Mouse (Mus musculus): Measurements from ENCODE around the gene Mrpl24. TPM values are rescaled to one million over a fixed set of nuclear protein-coding genes. Genes with fewer than 3 reads are reported as not detected.

The Mrpl24 gene
- total RNA-seq, 2 experiments from 2014 or later = 51.4 to 57.7 TPM

DNA sequence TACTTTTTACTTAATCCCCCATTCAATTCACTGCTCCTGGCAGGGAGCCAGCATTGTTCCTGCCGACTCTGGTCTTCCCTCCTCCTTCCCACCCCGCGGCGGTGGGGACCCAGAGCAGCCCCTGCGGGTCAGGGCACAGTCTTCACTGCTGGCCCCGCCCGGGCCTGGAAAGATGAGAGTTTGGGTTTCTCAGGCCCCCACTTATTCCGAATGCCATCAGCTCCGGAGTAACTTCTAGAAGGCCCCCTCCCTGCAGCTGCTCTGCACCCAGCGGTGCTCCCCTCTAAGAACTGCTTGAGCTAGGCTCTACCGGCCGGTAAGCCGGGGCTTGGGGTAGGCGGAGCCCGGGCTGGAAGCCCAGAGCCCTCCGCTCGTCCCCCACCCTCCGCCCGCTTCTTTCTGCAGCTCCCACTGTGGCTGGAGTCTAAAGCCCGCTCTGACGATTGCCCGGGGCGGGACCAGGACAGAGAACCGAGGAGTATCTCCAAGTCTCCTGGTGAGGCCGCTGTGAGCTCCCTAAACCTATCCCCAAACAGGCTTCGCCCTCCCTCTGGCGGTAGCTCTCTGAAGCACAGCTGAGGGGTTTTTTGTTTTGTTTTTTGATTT lies 41.4 kb downstream of the Mrpl24 start:
- intact Hi-C loops (cut with DNase I) = loop anchor here (1.0 kb wide), 1 partner anchor 25 kb away; no protein-coding TSS in a partner anchor
- peak; percentile 71 to 85 for DNase-seq (ENCODE audit: low spot score in 2 of 2)

DNA sequence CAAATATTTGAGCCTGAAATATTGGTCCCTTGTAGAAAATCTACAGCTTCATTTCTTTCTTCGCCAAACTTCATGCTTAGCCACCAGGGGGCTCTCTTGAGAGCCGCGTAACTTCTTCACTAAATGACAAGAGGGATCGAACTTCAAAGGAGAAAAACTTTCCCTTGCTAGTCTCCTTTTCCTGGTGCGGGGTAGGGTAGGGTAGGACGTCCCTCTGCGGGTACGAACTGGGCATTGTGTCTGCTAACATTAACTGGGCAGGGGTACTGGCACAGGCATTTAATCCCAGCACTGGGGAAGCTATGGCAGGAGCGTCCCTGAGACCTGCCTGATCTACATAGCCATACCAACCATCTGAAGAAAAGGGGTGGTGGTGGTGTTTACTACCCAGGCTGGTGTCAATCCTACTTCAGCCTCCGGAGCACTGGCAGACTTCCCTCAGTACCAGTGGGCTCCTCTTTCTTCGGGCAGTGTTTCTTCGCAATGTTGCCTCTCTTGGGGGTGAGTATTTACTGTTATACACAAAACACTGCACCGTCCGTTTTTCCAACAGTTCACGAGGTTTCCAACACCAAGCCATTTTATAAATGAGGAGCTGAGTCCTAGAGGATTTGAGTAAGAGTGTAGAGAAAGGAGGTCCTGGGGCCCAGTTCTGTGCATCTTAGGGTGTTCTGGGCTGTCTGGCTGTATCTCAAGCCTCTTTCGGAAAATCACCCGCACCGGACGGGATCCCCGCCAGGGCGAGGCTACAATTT lies 51.1 kb downstream of the Mrpl24 start:
- peak; percentile 51 to 57 for DNase-seq (ENCODE audit: low spot score in 2 of 2)
- intact Hi-C loops (cut with DNase I) = loop anchor here (1.0 kb wide), 2 partner anchors 17 to 101 kb away; no protein-coding TSS in a partner anchor

DNA sequence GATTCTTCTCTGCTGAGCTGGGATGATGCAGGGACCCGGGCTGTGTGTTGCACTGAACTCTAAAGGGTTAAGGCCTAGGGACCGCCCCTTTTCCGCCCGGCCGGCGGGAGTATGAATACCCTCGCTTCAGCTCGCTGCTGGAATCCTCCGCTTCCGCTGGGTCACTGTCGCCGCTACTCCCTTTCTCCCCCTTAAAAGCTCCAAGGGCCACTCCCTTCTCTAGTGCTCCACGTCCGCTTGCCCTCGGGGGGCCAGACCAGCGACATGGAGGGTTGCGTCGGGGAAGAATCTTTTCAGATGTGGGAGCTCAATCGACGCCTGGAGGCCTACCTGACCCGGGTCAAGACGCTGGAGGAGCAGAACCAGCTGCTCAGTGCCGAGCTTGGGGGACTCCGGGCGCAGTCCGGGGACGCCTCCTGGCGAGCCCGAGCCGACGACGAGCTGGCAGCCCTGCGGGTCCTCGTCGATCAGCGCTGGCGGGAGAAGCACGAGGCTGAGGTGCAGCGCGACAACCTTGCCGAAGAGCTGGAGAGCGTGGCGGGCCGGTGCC lies 51.7 kb downstream of the Mrpl24 start, which contains the start of gene Nes:
Nes (plus strand) TSS at position 140 of the 550 bp plus-strand sequence.
- DNase-seq (ENCODE audit: low spot score in 2 of 2) = no peak
- intact Hi-C loops (cut with DNase I) = loop anchor here (1.0 kb wide), 2 partner anchors 16 to 100 kb away; no protein-coding TSS in a partner anchor

DNA sequence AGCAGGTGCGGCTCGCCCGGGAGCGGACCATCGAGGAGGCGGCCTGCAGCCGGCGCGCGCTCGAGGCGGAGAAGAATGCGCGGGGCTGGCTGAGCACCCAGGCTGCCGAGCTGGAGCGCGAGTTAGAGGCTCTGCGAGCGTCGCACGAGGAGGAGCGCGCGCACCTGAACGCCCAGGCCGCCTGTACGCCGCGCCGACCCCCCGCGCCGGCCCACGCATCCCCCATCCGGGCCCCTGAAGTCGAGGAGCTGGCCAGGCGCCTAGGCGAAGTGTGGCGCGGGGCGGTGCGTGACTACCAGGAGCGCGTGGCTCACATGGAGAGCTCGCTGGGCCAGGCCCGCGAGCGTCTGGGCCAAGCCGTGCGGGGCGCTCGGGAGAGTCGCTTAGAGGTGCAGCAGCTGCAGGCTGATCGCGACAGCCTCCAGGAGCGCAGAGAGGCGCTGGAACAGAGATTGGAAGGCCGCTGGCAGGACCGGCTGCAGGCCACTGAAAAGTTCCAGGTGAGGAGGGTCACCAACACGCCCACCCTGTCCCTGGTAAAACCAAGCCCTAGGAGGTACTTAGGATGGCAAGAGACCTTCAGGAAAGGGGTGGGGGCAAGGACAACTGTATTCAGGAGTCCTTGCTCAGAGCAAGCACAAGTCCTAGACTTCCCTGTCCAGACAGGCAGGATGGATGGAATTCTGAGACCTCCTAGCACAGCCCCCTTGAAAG lies 52.3 kb downstream of the Mrpl24 start:
- no peak for DNase-seq (ENCODE audit: low spot score in 2 of 2)
- intact Hi-C loops (cut with DNase I) = no loop called here

- intact Hi-C loops (cut with DNase I) = no loop called here
- peak in 1 of 2 experiments; percentile 32 for DNase-seq (ENCODE audit: low spot score in 2 of 2)
Measured at GRCm38 (mm10) chr3:87972203-87972664, 52.9 kb downstream of the Mrpl24 start.

DNA sequence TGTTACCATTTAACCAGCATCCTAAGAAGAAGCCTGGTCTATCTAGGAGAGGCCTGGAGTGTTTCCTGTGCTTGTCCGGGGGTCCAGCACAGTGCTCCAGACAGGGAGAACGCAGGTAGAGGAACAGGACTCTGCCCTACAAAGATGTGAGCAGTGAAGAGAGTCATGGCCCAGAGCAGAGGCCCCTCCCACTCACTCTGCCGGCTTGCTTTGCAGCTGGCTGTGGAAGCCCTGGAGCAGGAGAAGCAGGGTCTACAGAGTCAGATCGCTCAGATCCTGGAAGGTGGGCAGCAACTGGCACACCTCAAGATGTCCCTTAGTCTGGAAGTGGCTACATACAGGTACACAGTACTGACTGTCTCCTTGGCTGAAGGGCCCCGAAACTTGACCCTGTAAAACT lies 53.5 kb downstream of the Mrpl24 start:
- intact Hi-C loops (cut with DNase I) = no loop called here
- no peak for DNase-seq (ENCODE audit: low spot score in 2 of 2)

Other genes with a start within 250 kb of the Mrpl24 start
- gene Lrrc71, start 170.9 kb upstream of the Mrpl24 start, total RNA-seq (2021) = under 1 TPM; 0.23 to 0.69 TPM
- gene Ntrk1, start 124.3 kb upstream of the Mrpl24 start, total RNA-seq (2021) = 1 to 10 TPM in 1 of 2 experiments, under 1 TPM in 1; 0.21 to 1.7 TPM
- under 1 TPM; 0.60 to 0.73 TPM for gene Insrr, start 122.6 kb upstream of the Mrpl24 start, total RNA-seq (2021)
- gene Pear1, start 95.2 kb upstream of the Mrpl24 start, total RNA-seq (2021) = 1 to 10 TPM; 7.4 to 10.0 TPM
- gene Sh2d2a, start 72.8 kb upstream of the Mrpl24 start, total RNA-seq (2021) = not detected
- 10 to 100 TPM; 63.3 to 67.0 TPM for gene Prcc, start 33.9 kb upstream of the Mrpl24 start, total RNA-seq (2021)
- gene Hdgf, start 13.2 kb upstream of the Mrpl24 start, total RNA-seq (2021) = 100 to 1,000 TPM; 138 to 146 TPM
- gene Isg20l2, start 10.8 kb downstream of the Mrpl24 start, total RNA-seq (2021) = 10 to 100 TPM; 12.8 to 16.0 TPM
- 10 to 100 TPM; 19.5 to 21.8 TPM for gene Rrnad1, start 11.2 kb downstream of the Mrpl24 start, total RNA-seq (2021)
- 1 to 10 TPM; 3.9 to 5.7 TPM for gene Crabp2, start 29.2 kb downstream of the Mrpl24 start, total RNA-seq (2021)
- 1 to 10 TPM; 5.2 to 6.2 TPM for gene Nes, start 51.6 kb downstream of the Mrpl24 start, total RNA-seq (2021)
- 100 to 1,000 TPM; 257 to 284 TPM for gene Bcan, start 80.7 kb downstream of the Mrpl24 start, total RNA-seq (2021)
- gene Hapln2, start 108.1 kb downstream of the Mrpl24 start, total RNA-seq (2021) = 1 to 10 TPM; 7.4 to 9.6 TPM
- gene Gpatch4, start 123.6 kb downstream of the Mrpl24 start, total RNA-seq (2021) = 10 to 100 TPM; 13.1 to 13.8 TPM
- gene Naxe, start 139.0 kb downstream of the Mrpl24 start, total RNA-seq (2021) = 10 to 100 TPM; 66.6 to 74.9 TPM
- gene Ttc24, start 158.8 kb downstream of the Mrpl24 start, total RNA-seq (2021) = not detected
- gene Iqgap3, start 162.5 kb downstream of the Mrpl24 start, total RNA-seq (2021) = under 1 TPM; 0.21 to 0.44 TPM
- gene Mef2d, start 222.9 kb downstream of the Mrpl24 start, total RNA-seq (2021) = 100 to 1,000 TPM; 211 to 225 TPM

Data from left cerebral cortex, postnatal 25 days (tissue).